Mouse (Mus musculus) kidney, embryonic 15.5 days (tissue): ENCODE measurements around the gene Lysmd1. TPM values are rescaled to one million over a fixed set of nuclear protein-coding genes. Genes with fewer than 3 reads are reported as not detected.

Source experiments
- ATAC-seq: fragments of 200-750 bp; cut with Nextera tagmentation; replicated peaks from 2 replicates; pipeline ENCODE4 v1.8.0; 2017; ENCODE audit warnings: moderate TSS enrichment; ENCODE audit not compliant: low FRiP score
- H3K27ac ChIP-seq: fragments of 300-500 bp; sonication (generic); 2 replicates; pipeline ENCODE4 v1.5.1; 2015; ENCODE audit warnings: mild to moderate bottlenecking, inconsistent platforms
- H3K27me3 ChIP-seq: fragments of 300-500 bp; sonication (generic); 2 replicates; pipeline ENCODE4 v1.6.1; 2015; ENCODE audit warnings: inconsistent platforms
- H3K36me3 ChIP-seq: fragments of 300-500 bp; sonication (generic); 2 replicates; pipeline ENCODE4 v1.6.1; 2015; ENCODE audit warnings: inconsistent platforms
- H3K4me1 ChIP-seq: fragments of 300-500 bp; sonication (generic); 2 replicates; pipeline ENCODE4 v1.6.1; 2015; ENCODE audit warnings: inconsistent platforms
- H3K4me2 ChIP-seq: fragments of 300-500 bp; sonication (generic); 2 replicates; pipeline ENCODE4 v1.6.1; 2015; ENCODE audit warnings: moderate library complexity, mild to moderate bottlenecking, inconsistent platforms
- H3K4me3 ChIP-seq: fragments of 300-500 bp; sonication (generic); replicated peaks from 2 replicates; pipeline ENCODE4 v1.5.1; 2015; ENCODE audit warnings: mild to moderate bottlenecking, inconsistent platforms
- H3K9ac ChIP-seq: fragments of 300-500 bp; sonication (generic); 2 replicates; pipeline ENCODE4 v1.6.1; 2015; ENCODE audit warnings: mild to moderate bottlenecking, inconsistent platforms
- H3K9me3 ChIP-seq: fragments of 300-500 bp; sonication (generic); replicated peaks from 2 replicates; pipeline ENCODE4 v1.6.1; 2016; ENCODE audit warnings: inconsistent platforms
- WGBS: fragments of 180-500 bp; shearing (Covaris S2); methylation state at CpG from one replicate; pipeline ENCODE4 v1.1.7; 2015; ENCODE audit warnings: mixed read lengths; 5-methylcytosine and 5-hydroxymethylcytosine counted together
- polyA plus RNA-seq: library from polyadenylated mRNA; unstranded; fragments of >200 nt; fragmentation: Nextera tagmentation; extraction: Ambion mirVana; gene quantifications from 2 replicates; pipeline ENCODE4 v1.2.1, GENCODE M21; 2015

Gene Lysmd1
- polyA plus RNA-seq, 1 experiment from 2014 or later = 15.5 TPM

DNA sequence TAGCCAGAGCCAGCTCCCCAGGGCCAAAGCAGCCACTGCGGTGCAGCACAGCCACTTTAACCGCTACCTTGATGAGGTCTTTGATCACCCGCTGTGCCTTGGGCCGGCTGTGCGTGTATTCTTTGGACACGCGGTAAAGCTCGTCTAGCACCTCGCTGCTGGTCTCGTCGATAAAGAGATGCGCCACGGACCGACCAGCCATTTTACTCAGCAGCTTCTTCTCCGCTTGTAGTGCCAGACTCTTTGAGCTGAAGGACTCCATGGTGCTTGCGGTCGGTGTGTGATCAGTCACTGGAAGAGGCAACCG, 6.4 kb downstream of the Lysmd1 start:
- 70% methylated on average over 18 of the region's 18 CpGs for WGBS
- ATAC-seq = no peak
- Histone ChIP-seq H3K9me3 (no peaks in the 10 kb centered on the region), H3K27me3 (no peaks in the 10 kb centered on the region), H3K27ac (no peak overlapping the region), H3K4me1 (peaks cover 13% of the 10 kb centered on the region), H3K4me3 (no peak overlapping the region), H3K36me3 (peaks cover 20% of the 10 kb centered on the region), H3K9ac (no peak overlapping the region), H3K4me2 (0 out of 2 replicates have a peak overlapping the region, but pooled peaks have one; percentile 9)

- ATAC-seq = no peak
- Histone ChIP-seq H3K27me3 (no peaks in the 10 kb centered on the region), H3K9me3 (no peaks in the 10 kb centered on the region), H3K9ac (no peak overlapping the region), H3K4me3 (no peak overlapping the region), H3K27ac (no peak overlapping the region), H3K4me1 (peaks cover 8% of the 10 kb centered on the region), H3K4me2 (no peak overlapping the region), H3K36me3 (peaks cover 20% of the 10 kb centered on the region)
- 94% methylated on average over 6 of the region's 6 CpGs for WGBS
Observed at GRCm38 (mm10) chr3:95140795-95141194, 6.9 kb downstream of the Lysmd1 start.

- Histone ChIP-seq H3K4me1 (peaks cover 3% of the 10 kb centered on the region; the same call in 1 of the 2 replicates), H3K9ac (no peak overlapping the region), H3K9me3 (no peaks in the 10 kb centered on the region), H3K36me3 (peaks cover 20% of the 10 kb centered on the region), H3K4me2 (no peak overlapping the region), H3K4me3 (no peak overlapping the region), H3K27me3 (no peaks in the 10 kb centered on the region), H3K27ac (no peak overlapping the region)
- ATAC-seq = no peak
- 92% methylated on average over 9 of the region's 9 CpGs for WGBS
Observed at GRCm38 (mm10) chr3:95141474-95141873, 7.6 kb downstream of the Lysmd1 start.

DNA sequence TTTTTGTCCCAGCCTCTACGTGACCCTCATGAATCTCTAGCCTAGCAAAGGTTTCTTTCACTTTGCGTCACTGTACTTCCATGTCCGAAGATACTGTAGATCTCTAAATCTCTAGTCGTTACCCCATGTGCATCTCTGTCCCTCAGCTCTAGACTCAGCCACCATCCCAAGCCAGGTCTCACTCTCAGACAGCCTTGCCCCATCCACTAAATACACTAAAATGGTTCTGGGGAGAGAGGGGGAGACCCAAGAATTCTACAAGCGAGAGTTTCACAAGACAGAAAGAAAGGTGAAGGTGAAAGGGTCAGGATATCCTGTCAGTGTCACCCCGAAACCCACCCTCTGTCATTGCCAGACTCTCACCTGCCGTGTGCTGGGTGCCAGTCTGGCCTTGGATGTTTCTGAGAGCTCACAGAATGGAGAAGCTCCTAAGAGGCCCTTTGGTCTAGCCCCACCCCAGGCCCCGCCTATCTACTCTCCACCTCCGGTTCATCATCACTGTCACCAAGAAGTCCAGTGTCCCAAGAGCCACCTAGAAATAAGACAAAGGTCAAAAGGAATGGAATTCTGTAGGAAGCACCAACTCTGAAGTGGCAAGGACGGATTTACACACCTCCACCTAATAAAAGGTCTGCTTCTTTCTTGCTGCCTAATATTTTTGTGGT, 8.2 kb downstream of the Lysmd1 start, which contains the start of gene Tnfaip8l2:
Tnfaip8l2 (minus strand) TSS at position 409 of the 665 bp plus-strand sequence.
- Histone ChIP-seq H3K27me3 (no peaks in the 10 kb centered on the region), H3K27ac (no peak within 1 kb of the TSS), H3K36me3 (peaks cover 20% of the 10 kb centered on the region), H3K4me2 (no peak within 1 kb of the TSS), H3K4me3 (no peak within 1 kb of the TSS), H3K9ac (no peak within 1 kb of the TSS), H3K9me3 (no peaks in the 10 kb centered on the region), H3K4me1 (peaks cover 3% of the 10 kb centered on the region; the same call in 1 of the 2 replicates)
- 85% methylated on average over 10 of the region's 10 CpGs for WGBS
- no peak for ATAC-seq

- Histone ChIP-seq H3K4me2 (no peak overlapping the region), H3K36me3 (peaks cover 20% of the 10 kb centered on the region), H3K27ac (no peak overlapping the region), H3K4me3 (no peak overlapping the region), H3K9ac (no peak overlapping the region), H3K4me1 (peaks cover 3% of the 10 kb centered on the region; the same call in 1 of the 2 replicates), H3K9me3 (no peaks in the 10 kb centered on the region), H3K27me3 (no peaks in the 10 kb centered on the region)
- WGBS = 10% methylated on average over 5 of the region's 5 CpGs
- peak; percentile 59 for ATAC-seq
Observed at GRCm38 (mm10) chr3:95142617-95143011, 8.7 kb downstream of the Lysmd1 start.

DNA sequence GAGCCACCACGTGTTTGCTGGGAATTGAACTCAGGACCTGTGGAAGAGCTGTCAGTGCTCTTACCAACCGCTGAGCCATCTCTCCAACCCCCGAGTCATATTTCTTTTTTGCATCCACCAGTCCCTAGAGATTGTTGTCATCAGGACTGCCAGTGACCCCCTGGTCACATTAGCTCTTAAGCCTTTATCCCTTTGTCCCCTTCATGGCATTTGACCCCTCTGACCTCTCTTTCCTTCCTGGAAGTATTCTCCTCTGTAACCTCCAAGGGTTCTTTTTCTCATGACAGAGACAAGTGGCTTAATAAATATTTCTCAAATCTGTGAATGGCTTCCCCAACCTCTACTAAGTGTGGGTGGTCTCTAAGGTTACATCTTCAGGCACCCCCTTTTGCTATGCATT, 14.0 kb downstream of the Lysmd1 start:
- 50% methylated on average over 3 of the region's 3 CpGs for WGBS
- Histone ChIP-seq H3K27ac (no peak overlapping the region), H3K36me3 (no peaks in the 10 kb centered on the region), H3K9me3 (no peaks in the 10 kb centered on the region), H3K4me1 (no peaks in the 10 kb centered on the region), H3K4me3 (no peak overlapping the region), H3K27me3 (no peaks in the 10 kb centered on the region), H3K4me2 (no peak overlapping the region), H3K9ac (no peak overlapping the region)
- ATAC-seq = no peak

GRCm38 (mm10) chr3:95153874-95154273, 20.0 kb downstream of the Lysmd1 start:
- no peak overlapping the region for H3K4me3 ChIP-seq
- H3K36me3 ChIP-seq = no peaks in the 10 kb centered on the region
- H3K9me3 ChIP-seq = no peaks in the 10 kb centered on the region
- WGBS = 51% methylated on average over 4 of the region's 4 CpGs
- no peak overlapping the region for H3K27ac ChIP-seq
- peaks cover 2% of the 10 kb centered on the region; the same call in 1 of the 2 replicates for H3K27me3 ChIP-seq
- ATAC-seq = no peak
- no peaks in the 10 kb centered on the region for H3K4me1 ChIP-seq
- H3K4me2 ChIP-seq = no peak overlapping the region
- no peak overlapping the region for H3K9ac ChIP-seq

DNA sequence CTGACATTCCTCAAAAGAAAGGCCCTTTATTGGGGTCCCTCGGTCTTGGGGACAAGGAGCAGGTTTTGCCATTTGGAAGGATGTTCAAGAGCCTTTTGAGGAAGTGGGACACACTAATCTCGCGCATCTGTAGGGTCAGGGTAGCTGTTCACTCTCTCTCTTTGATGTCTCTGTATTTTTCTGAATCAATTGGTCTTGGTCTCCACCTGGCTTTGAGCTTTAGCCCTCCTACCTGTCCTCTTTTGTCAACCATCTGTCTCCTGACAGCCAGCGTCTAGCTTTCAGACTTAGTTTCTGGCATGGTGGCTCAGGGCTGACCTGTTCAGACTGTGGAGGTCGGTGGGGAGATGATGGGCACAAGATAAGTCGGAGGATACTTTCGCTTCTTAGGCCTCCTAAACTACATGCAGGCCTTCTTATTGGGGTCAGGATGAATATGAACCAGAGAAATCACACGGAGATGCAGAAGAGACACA, 25.7 kb downstream of the Lysmd1 start:
- H3K9ac ChIP-seq = peak overlapping the region; percentile 39; the same call in 1 of the 2 replicates
- H3K27me3 ChIP-seq = peaks cover 2% of the 10 kb centered on the region; the same call in 1 of the 2 replicates
- H3K27ac ChIP-seq = no peak overlapping the region
- no peaks in the 10 kb centered on the region for H3K9me3 ChIP-seq
- peak overlapping the region; percentile 85 for H3K4me2 ChIP-seq
- 14% methylated on average over 8 of the region's 8 CpGs for WGBS
- H3K36me3 ChIP-seq = no peaks in the 10 kb centered on the region; the same call in 1 of the 2 replicates
- peaks cover 35% of the 10 kb centered on the region for H3K4me1 ChIP-seq
- H3K4me3 ChIP-seq = peak overlapping the region; percentile 60
- no peak for ATAC-seq

DNA sequence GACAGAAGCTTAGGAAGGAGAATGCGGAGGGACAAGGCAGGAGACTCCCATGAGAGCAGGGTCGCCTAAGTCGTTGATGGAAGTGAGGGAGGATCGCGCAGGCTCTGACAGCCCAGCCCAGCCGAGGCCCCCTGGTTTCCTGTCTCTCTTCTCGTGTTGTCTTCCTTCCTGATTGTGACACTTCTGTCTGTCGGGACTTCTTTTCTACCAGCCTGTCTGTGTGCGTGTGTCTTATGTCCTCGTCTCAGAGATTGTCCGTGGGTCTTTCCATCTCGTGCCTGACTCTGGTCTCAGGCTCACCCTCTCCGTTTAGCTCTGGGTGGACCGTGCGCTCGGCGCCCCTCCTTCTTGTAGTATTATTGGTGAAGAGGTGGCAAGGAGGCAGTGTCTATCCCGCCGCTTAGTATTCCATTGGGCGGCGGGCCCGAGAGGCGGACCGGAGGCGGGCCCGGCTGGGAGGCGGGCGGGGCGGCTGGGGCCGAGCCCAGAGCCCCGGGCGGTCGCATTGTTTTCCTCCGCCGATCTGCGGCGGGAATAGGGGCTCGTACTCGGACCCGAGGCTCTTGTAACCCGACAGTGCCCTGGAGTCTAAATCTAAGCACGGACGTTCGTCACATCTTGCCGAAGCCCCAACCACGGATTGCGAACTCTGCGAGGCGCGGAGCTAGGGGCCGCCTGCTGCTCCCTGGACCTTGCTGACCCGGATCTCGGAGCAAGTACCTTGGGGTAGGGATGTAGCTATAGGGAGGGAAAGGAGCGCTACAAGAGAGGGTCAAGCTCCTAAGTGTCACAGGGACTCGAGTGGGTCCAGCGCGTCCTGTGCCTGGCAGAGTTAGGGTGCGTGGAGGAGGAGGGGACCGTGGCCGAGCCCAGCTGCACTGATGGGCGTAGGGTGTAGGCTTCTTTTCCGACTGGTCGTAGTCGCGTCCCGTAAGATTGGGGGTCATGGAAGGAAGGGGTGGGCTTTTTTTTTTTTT, 26.4 kb downstream of the Lysmd1 start, which contains the start of gene Sema6c:
Sema6c (plus strand) TSS at position 471 of the 977 bp plus-strand sequence.
- Histone ChIP-seq H3K27ac (0 out of 2 replicates have a peak within 1 kb of the TSS, but pooled peaks have one; percentile 4), H3K4me2 (peak within 1 kb of the TSS; percentile 85), H3K9me3 (no peaks in the 10 kb centered on the region), H3K27me3 (peaks cover 2% of the 10 kb centered on the region; the same call in 1 of the 2 replicates), H3K4me1 (peaks cover 35% of the 10 kb centered on the region), H3K36me3 (no peaks in the 10 kb centered on the region; the same call in 1 of the 2 replicates), H3K9ac (peak within 1 kb of the TSS; percentile 58), H3K4me3 (peak within 1 kb of the TSS; percentile 60)
- WGBS = under 1% methylated on average over 66 of the region's 66 CpGs
- ATAC-seq = peak; percentile 97

GRCm38 (mm10) chr3:95161041-95161551, 27.2 kb downstream of the Lysmd1 start:
- H3K36me3 ChIP-seq = peaks cover 6% of the 10 kb centered on the region
- peak overlapping the region; percentile 85 for H3K4me2 ChIP-seq
- H3K9ac ChIP-seq = peak overlapping the region; percentile 58
- WGBS = under 1% methylated on average over 30 of the region's 30 CpGs
- H3K27ac ChIP-seq = no peak overlapping the region
- peak; percentile 37 for ATAC-seq
- peaks cover 35% of the 10 kb centered on the region for H3K4me1 ChIP-seq
- H3K4me3 ChIP-seq = peak overlapping the region; percentile 60
- H3K9me3 ChIP-seq = no peaks in the 10 kb centered on the region
- H3K27me3 ChIP-seq = peaks cover 2% of the 10 kb centered on the region; the same call in 1 of the 2 replicates

DNA sequence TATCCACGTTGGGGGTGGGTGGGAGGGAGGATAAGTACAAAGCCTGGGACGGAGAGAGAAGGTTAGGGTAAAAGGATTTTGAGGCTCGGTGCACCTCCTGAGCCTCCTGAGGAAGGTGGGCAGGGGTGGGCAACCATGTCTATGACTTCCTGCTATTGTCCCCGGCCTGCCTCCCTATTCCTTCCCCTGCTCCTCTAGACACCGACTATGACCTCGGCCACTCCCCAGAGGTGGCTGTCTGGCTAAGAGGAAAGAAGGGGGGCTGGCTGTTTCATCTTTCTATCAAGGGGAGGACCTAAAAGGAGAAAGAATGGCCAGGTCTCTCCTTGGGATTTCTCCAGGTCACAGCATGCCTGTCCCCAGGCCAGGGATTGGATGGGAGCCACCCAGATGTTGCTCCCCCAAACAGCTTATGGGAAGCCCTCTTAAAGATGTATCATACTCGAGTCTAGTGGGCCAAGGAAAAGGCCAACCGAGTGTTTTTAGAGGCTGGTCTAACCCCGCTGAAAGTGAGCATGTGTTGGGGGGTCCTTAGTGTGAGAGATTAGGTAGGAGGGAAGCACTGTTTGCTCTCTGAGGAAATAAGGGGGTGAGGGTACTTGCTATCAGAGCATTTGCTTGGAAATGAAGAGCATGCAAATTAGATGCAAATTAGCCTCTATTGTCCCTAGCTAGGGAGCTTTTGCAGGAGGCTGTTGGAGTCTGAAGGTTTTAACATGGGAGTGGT, 27.9 kb downstream of the Lysmd1 start:
- 7% methylated on average over 9 of the region's 9 CpGs for WGBS
- Histone ChIP-seq H3K4me2 (peak overlapping the region; percentile 85), H3K36me3 (peaks cover 12% of the 10 kb centered on the region), H3K9me3 (no peaks in the 10 kb centered on the region), H3K4me1 (peaks cover 35% of the 10 kb centered on the region), H3K9ac (peak overlapping the region; percentile 58), H3K4me3 (peak overlapping the region; percentile 60), H3K27me3 (peaks cover 2% of the 10 kb centered on the region; the same call in 1 of the 2 replicates), H3K27ac (no peak overlapping the region)
- no peak for ATAC-seq
